Mouse (Mus musculus): Measurements from ENCODE around the gene Med14. TPM values are rescaled to one million over a fixed set of nuclear protein-coding genes. Genes with fewer than 3 reads are reported as not detected.
A peak's percentile ranks its signal among the peaks of the same experiment; 100 is the strongest.

Med14 gene
- polyA plus RNA-seq, 1 experiment = 6.1 TPM

- no peaks in the 10 kb centered on the region for H3K36me3 ChIP-seq (ENCODE audit: control insufficient read depth, insufficient read depth, low read length)
- peak within 1 kb of the TSS; percentile 90 for H3K4me3 ChIP-seq (ENCODE audit: control insufficient read depth, low read depth, low read length)
- TF ChIP-seq CTCF (IDR thresholded peaks at IDR 0.05; ENCODE audit: control insufficient read depth, insufficient read depth, insufficient replicate concordance, low read depth, low read length) = no peak
- TF ChIP-seq POLR2A (IDR thresholded peaks at IDR 0.05; ENCODE audit: control insufficient read depth, low read depth, low read length) = peak; percentile 28; the same call in 1 of the 2 replicates
- H3K27ac ChIP-seq (ENCODE audit: control insufficient read depth, insufficient read depth, low read depth, low read length) = peak within 1 kb of the TSS; percentile 93
- H3K4me1 ChIP-seq (ENCODE audit: control insufficient read depth, insufficient read depth, low read length) = no peaks in the 10 kb centered on the region
- no peaks in the 10 kb centered on the region for H3K27me3 ChIP-seq (ENCODE audit: control insufficient read depth, insufficient read depth, low read length)
These were observed 88.7 kb downstream of the Med14 start, which contains the start of gene 1810030O07Rik for GRCm38 (mm10) chrX:12673054-12673775. Gene 1810030O07Rik (minus strand): TSS chrX:12673668.

- Histone ChIP-seq H3K27me3 (ENCODE audit: control insufficient read depth, insufficient read depth, low read length) (no peaks in the 10 kb centered on the region), H3K27ac (ENCODE audit: control insufficient read depth, insufficient read depth, low read depth, low read length) (no peak overlapping the region), H3K4me1 (ENCODE audit: control insufficient read depth, insufficient read depth, low read length) (no peaks in the 10 kb centered on the region), H3K36me3 (ENCODE audit: control insufficient read depth, insufficient read depth, low read length) (no peaks in the 10 kb centered on the region), H3K4me3 (ENCODE audit: control insufficient read depth, low read depth, low read length) (no peak overlapping the region)
- TF ChIP-seq POLR2A (IDR thresholded peaks at IDR 0.05; ENCODE audit: control insufficient read depth, low read depth, low read length) (no peak), CTCF (IDR thresholded peaks at IDR 0.05; ENCODE audit: control insufficient read depth, insufficient read depth, insufficient replicate concordance, low read depth, low read length) (no peak)
These were observed 108.0 kb downstream of the Med14 start for GRCm38 (mm10) chrX:12653879-12654278.

DNA sequence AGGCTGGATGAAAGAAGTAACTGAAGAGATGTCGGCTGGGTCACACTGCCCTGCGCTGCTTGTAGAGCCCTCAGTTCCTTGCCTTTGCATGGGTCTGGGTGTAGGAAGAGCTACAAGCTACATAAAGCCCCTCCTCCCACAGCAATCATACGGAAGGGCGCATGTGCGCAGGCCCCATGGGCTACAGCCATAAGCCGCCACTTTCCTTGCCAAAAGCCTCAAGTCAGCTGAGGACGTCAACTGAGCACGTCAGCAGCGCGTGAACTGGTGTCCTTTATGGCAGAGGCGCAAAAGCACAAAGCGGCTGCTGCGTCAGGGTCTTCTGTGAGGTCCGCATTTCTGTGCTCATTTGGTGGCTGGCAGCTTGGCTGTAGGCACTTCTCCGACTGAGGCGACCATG lies 110.0 kb downstream of the Med14 start:
- Histone ChIP-seq H3K27ac (ENCODE audit: control insufficient read depth, insufficient read depth, low read depth, low read length) (peak overlapping the region; percentile 77), H3K36me3 (ENCODE audit: control insufficient read depth, insufficient read depth, low read length) (no peaks in the 10 kb centered on the region), H3K4me3 (ENCODE audit: control insufficient read depth, low read depth, low read length) (peak overlapping the region; percentile 73), H3K27me3 (ENCODE audit: control insufficient read depth, insufficient read depth, low read length) (no peaks in the 10 kb centered on the region), H3K4me1 (ENCODE audit: control insufficient read depth, insufficient read depth, low read length) (no peaks in the 10 kb centered on the region)
- TF ChIP-seq CTCF (IDR thresholded peaks at IDR 0.05; ENCODE audit: control insufficient read depth, insufficient read depth, insufficient replicate concordance, low read depth, low read length) (no peak), POLR2A (IDR thresholded peaks at IDR 0.05; ENCODE audit: control insufficient read depth, low read depth, low read length) (peak; percentile 49; the same call in 1 of the 2 replicates)

DNA sequence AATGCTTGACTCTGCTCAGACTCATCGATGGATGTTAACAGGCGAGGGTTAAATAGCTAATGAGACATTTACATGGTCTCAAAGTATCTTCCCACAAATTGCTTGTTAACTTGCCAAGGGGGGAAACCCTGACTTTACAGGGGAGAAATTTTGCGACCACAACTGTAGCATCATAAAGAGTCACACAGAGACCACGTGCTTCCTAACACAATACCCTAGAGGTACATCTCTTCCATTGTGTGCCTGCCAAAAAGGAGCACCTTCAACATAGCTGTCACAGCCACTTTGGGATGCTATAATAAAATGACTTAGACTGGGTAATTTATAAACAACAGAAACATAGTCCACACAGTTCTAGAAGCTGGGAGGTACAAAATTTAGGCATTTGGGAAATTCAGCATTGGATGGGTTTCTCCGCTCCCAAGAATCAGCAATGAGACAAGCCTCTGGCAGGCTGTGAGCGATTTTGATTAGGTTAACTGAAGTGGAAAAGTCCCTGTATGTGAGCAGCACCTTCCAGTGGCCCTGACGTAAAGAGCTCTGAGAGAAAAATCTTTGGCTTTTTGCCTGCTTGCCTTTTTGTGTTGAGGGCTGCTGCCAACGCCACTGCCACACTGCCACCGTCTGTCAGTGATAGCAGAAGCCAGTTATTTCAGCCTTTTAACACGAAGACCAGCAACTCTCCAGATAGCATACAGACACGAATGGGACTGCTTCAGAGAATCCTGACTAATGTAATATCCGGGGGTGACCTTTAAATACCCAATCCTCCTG lies 116.2 kb downstream of the Med14 start:
- Histone ChIP-seq H3K36me3 (ENCODE audit: control insufficient read depth, insufficient read depth, low read length) (no peaks in the 10 kb centered on the region), H3K4me1 (ENCODE audit: control insufficient read depth, insufficient read depth, low read length) (no peaks in the 10 kb centered on the region), H3K27ac (ENCODE audit: control insufficient read depth, insufficient read depth, low read depth, low read length) (no peak overlapping the region), H3K27me3 (ENCODE audit: control insufficient read depth, insufficient read depth, low read length) (no peaks in the 10 kb centered on the region), H3K4me3 (ENCODE audit: control insufficient read depth, low read depth, low read length) (no peak overlapping the region)
- TF ChIP-seq CTCF (IDR thresholded peaks at IDR 0.05; ENCODE audit: control insufficient read depth, insufficient read depth, insufficient replicate concordance, low read depth, low read length) = no peak
- no peak for TF ChIP-seq POLR2A (IDR thresholded peaks at IDR 0.05; ENCODE audit: control insufficient read depth, low read depth, low read length)

DNA sequence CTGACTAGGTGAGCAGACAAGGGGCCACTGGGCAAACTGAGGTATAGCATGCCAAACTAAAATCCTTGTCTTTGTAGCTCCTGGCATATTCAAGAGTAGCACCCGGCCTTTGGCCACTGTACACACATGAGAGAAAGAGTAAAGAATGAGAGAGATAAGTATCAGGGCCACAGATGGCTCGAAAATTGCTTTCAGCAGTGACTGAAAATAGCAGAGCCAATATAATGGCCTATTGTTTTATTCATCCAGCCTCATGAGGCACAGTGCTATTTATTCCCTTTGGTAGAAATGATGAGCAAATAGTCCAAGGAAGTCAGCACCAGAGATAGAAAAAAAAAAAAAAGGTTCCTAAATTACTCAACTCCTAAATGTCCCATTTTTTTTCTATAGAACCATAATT lies 116.9 kb downstream of the Med14 start:
- Histone ChIP-seq H3K36me3 (ENCODE audit: control insufficient read depth, insufficient read depth, low read length) (no peaks in the 10 kb centered on the region), H3K27me3 (ENCODE audit: control insufficient read depth, insufficient read depth, low read length) (no peaks in the 10 kb centered on the region), H3K27ac (ENCODE audit: control insufficient read depth, insufficient read depth, low read depth, low read length) (no peak overlapping the region), H3K4me1 (ENCODE audit: control insufficient read depth, insufficient read depth, low read length) (no peaks in the 10 kb centered on the region), H3K4me3 (ENCODE audit: control insufficient read depth, low read depth, low read length) (no peak overlapping the region)
- no peak for TF ChIP-seq POLR2A (IDR thresholded peaks at IDR 0.05; ENCODE audit: control insufficient read depth, low read depth, low read length)
- TF ChIP-seq CTCF (IDR thresholded peaks at IDR 0.05; ENCODE audit: control insufficient read depth, insufficient read depth, insufficient replicate concordance, low read depth, low read length) = no peak

Other genes with a start within 250 kb of the Med14 start
- gene Atp6ap2, start 174.3 kb downstream of the Med14 start, polyA plus RNA-seq (2012; rRNA removed) = 4.7 and 7.1 TPM in 2 replicates
- gene 1810030O07Rik, start 88.4 kb downstream of the Med14 start, polyA plus RNA-seq (2012; rRNA removed) = 1.7 and 2.1 TPM in 2 replicates